Mouse (Mus musculus): ENCODE data around the gene Meis1. TPM values are rescaled to one million over a fixed set of nuclear protein-coding genes. Genes with fewer than 3 reads are reported as not detected.

The Meis1 gene
- polyA plus RNA-seq, 1 experiment from 2014 or later, result 132 TPM

- no peak for TF ChIP-seq CTCF (IDR thresholded peaks at IDR 0.05; ENCODE audit: low read depth)
- H3K4me3 ChIP-seq (ENCODE audit: low read depth, low read length), result no peak overlapping the region
- no peak overlapping the region for H3K4me2 ChIP-seq
- no peaks in the 10 kb centered on the region for H3K36me3 ChIP-seq (ENCODE audit: insufficient read depth)
- H3K4me1 ChIP-seq (ENCODE audit: insufficient read depth), result 0 out of 2 replicates have a peak, but pooled peaks cover 4% of the 10 kb centered on the region
- WGBS, result 24% methylated on average over 6 of the region's 6 CpGs
- H3K27ac ChIP-seq (ENCODE audit: low read depth), result no peak overlapping the region
- no peak overlapping the region for H3K9ac ChIP-seq
- 0 out of 2 replicates have a peak, but pooled peaks cover 5% of the 10 kb centered on the region for H3K27me3 ChIP-seq (ENCODE audit: insufficient read depth, low read length)
- DNase-seq (peak; percentile 61), ATAC-seq (ENCODE audit: insufficient read depth) (peak; percentile 71)
- 0 out of 2 replicates have a peak, but pooled peaks cover 3% of the 10 kb centered on the region for H3K9me3 ChIP-seq (ENCODE audit: low read depth, low read length)
These were observed 152.5 kb downstream of the Meis1 start for GRCm38 (mm10) chr11:18866198-18866836.

GRCm38 (mm10) chr11:18850772-18851171 lies 168.0 kb downstream of the Meis1 start:
- Histone ChIP-seq H3K4me1 (ENCODE audit: insufficient read depth) (no peaks in the 10 kb centered on the region), H3K27me3 (ENCODE audit: insufficient read depth, low read length) (no peaks in the 10 kb centered on the region), H3K36me3 (ENCODE audit: insufficient read depth) (no peaks in the 10 kb centered on the region), H3K27ac (ENCODE audit: low read depth) (no peak overlapping the region), H3K4me3 (ENCODE audit: low read depth, low read length) (no peak overlapping the region), H3K9me3 (ENCODE audit: low read depth, low read length) (no peaks in the 10 kb centered on the region), H3K9ac (no peak overlapping the region), H3K4me2 (no peak overlapping the region)
- ATAC-seq (ENCODE audit: insufficient read depth), result no peak
- 71% methylated on average over 4 of the region's 4 CpGs for WGBS
- DNase-seq, result no peak
- TF ChIP-seq CTCF (IDR thresholded peaks at IDR 0.05; ENCODE audit: low read depth), result no peak

GRCm38 (mm10) chr11:18847650-18848049 lies 171.1 kb downstream of the Meis1 start:
- no peaks in the 10 kb centered on the region for H3K9me3 ChIP-seq (ENCODE audit: low read depth, low read length)
- H3K36me3 ChIP-seq (ENCODE audit: insufficient read depth), result no peaks in the 10 kb centered on the region
- H3K4me1 ChIP-seq (ENCODE audit: insufficient read depth), result no peaks in the 10 kb centered on the region
- no peak overlapping the region for H3K4me3 ChIP-seq (ENCODE audit: low read depth, low read length)
- TF ChIP-seq CTCF (IDR thresholded peaks at IDR 0.05; ENCODE audit: low read depth), result no peak
- no peak overlapping the region for H3K4me2 ChIP-seq
- H3K27me3 ChIP-seq (ENCODE audit: insufficient read depth, low read length), result no peaks in the 10 kb centered on the region
- WGBS, result 66% methylated on average over 3 of the region's 3 CpGs
- no peak for DNase-seq
- H3K27ac ChIP-seq (ENCODE audit: low read depth), result no peak overlapping the region
- ATAC-seq (ENCODE audit: insufficient read depth), result no peak
- no peak overlapping the region for H3K9ac ChIP-seq

GRCm38 (mm10) chr11:18846472-18846871 lies 172.3 kb downstream of the Meis1 start:
- no peak overlapping the region for H3K4me2 ChIP-seq
- no peak for ATAC-seq (ENCODE audit: insufficient read depth)
- no peak overlapping the region for H3K9ac ChIP-seq
- no peak overlapping the region for H3K4me3 ChIP-seq (ENCODE audit: low read depth, low read length)
- no peak for DNase-seq
- no peaks in the 10 kb centered on the region for H3K4me1 ChIP-seq (ENCODE audit: insufficient read depth)
- H3K27ac ChIP-seq (ENCODE audit: low read depth), result no peak overlapping the region
- no peaks in the 10 kb centered on the region for H3K36me3 ChIP-seq (ENCODE audit: insufficient read depth)
- TF ChIP-seq CTCF (IDR thresholded peaks at IDR 0.05; ENCODE audit: low read depth), result no peak
- H3K9me3 ChIP-seq (ENCODE audit: low read depth, low read length), result no peaks in the 10 kb centered on the region
- WGBS, result 88% methylated on average over 4 of the region's 4 CpGs
- no peaks in the 10 kb centered on the region for H3K27me3 ChIP-seq (ENCODE audit: insufficient read depth, low read length)

- H3K4me2 ChIP-seq, result no peak overlapping the region
- H3K9me3 ChIP-seq (ENCODE audit: low read depth, low read length), result no peaks in the 10 kb centered on the region
- H3K27me3 ChIP-seq (ENCODE audit: insufficient read depth, low read length), result no peaks in the 10 kb centered on the region
- H3K36me3 ChIP-seq (ENCODE audit: insufficient read depth), result no peaks in the 10 kb centered on the region
- 68% methylated on average over 3 of the region's 3 CpGs for WGBS
- no peak overlapping the region for H3K27ac ChIP-seq (ENCODE audit: low read depth)
- ATAC-seq (ENCODE audit: insufficient read depth) (no peak), DNase-seq (peak; percentile 16)
- TF ChIP-seq CTCF (IDR thresholded peaks at IDR 0.05; ENCODE audit: low read depth), result no peak
- no peak overlapping the region for H3K4me3 ChIP-seq (ENCODE audit: low read depth, low read length)
- H3K9ac ChIP-seq, result no peak overlapping the region
- no peaks in the 10 kb centered on the region for H3K4me1 ChIP-seq (ENCODE audit: insufficient read depth)
These were observed 172.9 kb downstream of the Meis1 start for GRCm38 (mm10) chr11:18845900-18846299.

GRCm38 (mm10) chr11:18845466-18845865 lies 173.3 kb downstream of the Meis1 start:
- H3K4me3 ChIP-seq (ENCODE audit: low read depth, low read length), result no peak overlapping the region
- no peak overlapping the region for H3K4me2 ChIP-seq
- H3K4me1 ChIP-seq (ENCODE audit: insufficient read depth), result no peaks in the 10 kb centered on the region
- H3K9ac ChIP-seq, result no peak overlapping the region
- WGBS, result 61% methylated on average over 6 of the region's 6 CpGs
- no peaks in the 10 kb centered on the region for H3K9me3 ChIP-seq (ENCODE audit: low read depth, low read length)
- H3K27ac ChIP-seq (ENCODE audit: low read depth), result no peak overlapping the region
- DNase-seq (peak; percentile 86), ATAC-seq (ENCODE audit: insufficient read depth) (peak; percentile 58; the same call in 1 of the 2 replicates)
- TF ChIP-seq CTCF (IDR thresholded peaks at IDR 0.05; ENCODE audit: low read depth), result no peak
- no peaks in the 10 kb centered on the region for H3K36me3 ChIP-seq (ENCODE audit: insufficient read depth)
- no peaks in the 10 kb centered on the region for H3K27me3 ChIP-seq (ENCODE audit: insufficient read depth, low read length)

GRCm38 (mm10) chr11:18830087-18830486 lies 188.7 kb downstream of the Meis1 start:
- Histone ChIP-seq H3K27me3 (ENCODE audit: insufficient read depth, low read length) (no peaks in the 10 kb centered on the region), H3K4me2 (no peak overlapping the region), H3K4me1 (ENCODE audit: insufficient read depth) (no peaks in the 10 kb centered on the region), H3K9me3 (ENCODE audit: low read depth, low read length) (no peaks in the 10 kb centered on the region), H3K36me3 (ENCODE audit: insufficient read depth) (no peaks in the 10 kb centered on the region), H3K9ac (no peak overlapping the region), H3K27ac (ENCODE audit: low read depth) (no peak overlapping the region), H3K4me3 (ENCODE audit: low read depth, low read length) (no peak overlapping the region)
- no peak for ATAC-seq (ENCODE audit: insufficient read depth)
- no peak for TF ChIP-seq CTCF (IDR thresholded peaks at IDR 0.05; ENCODE audit: low read depth)
- DNase-seq, result no peak
